Mouse (Mus musculus) kidney, adult 2 months (tissue): ENCODE data around the gene Gng10. TPM values are rescaled to one million over a fixed set of nuclear protein-coding genes. Genes with fewer than 3 reads are reported as not detected.

ENCODE experiments used
- DNase-seq: peaks from one replicate; pipeline ENCODE4 v3.0.0; 2021
- H3K27ac ChIP-seq: fragments of 200-500 bp; 2 replicates; pipeline ENCODE4 v1.5.1; 2012; ENCODE audit warnings: low read depth, low read length, control low read depth, inconsistent platforms; ENCODE audit not compliant: insufficient read depth
- H3K27me3 ChIP-seq: fragments of 200-500 bp; replicated peaks from 2 replicates; pipeline ENCODE4 v1.6.1; 2012; ENCODE audit warnings: mild to moderate bottlenecking, moderate library complexity, low read length, inconsistent platforms; ENCODE audit not compliant: control insufficient read depth, insufficient read depth
- H3K36me3 ChIP-seq: fragments of 200-500 bp; 2 replicates; pipeline ENCODE4 v1.6.1; 2012; ENCODE audit warnings: mild to moderate bottlenecking, moderate library complexity, low read length, inconsistent platforms; ENCODE audit not compliant: control insufficient read depth, insufficient read depth
- H3K4me1 ChIP-seq: fragments of 200-500 bp; 2 replicates; pipeline ENCODE4 v1.6.1; 2011; ENCODE audit warnings: low read length; ENCODE audit not compliant: control insufficient read depth, insufficient read depth
- H3K4me3 ChIP-seq: fragments of 200-500 bp; 2 replicates; pipeline ENCODE4 v1.5.1; 2011; ENCODE audit warnings: mild to moderate bottlenecking, low read depth, low read length, control low read depth; ENCODE audit not compliant: insufficient read depth
- CTCF ChIP-seq: fragments of 200-500 bp; conservative IDR thresholded peaks from 2 replicates; pipeline ENCODE4 v1.5.1; 2011; ENCODE audit warnings: low read depth, mild to moderate bottlenecking, control low read depth, low read length, moderate library complexity, mixed read lengths; ENCODE audit not compliant: insufficient read depth, insufficient read length
- POLR2A ChIP-seq: fragments of 200-500 bp; IDR thresholded peaks from one replicate; pipeline ENCODE4 v1.6.1; 2011; ENCODE audit warnings: low read depth, low read length, control low read depth
- WGBS: fragments of 180-500 bp; shearing (Covaris S2); methylation state at CpG from one replicate; pipeline ENCODE4 v1.1.7; 2018; 5-methylcytosine and 5-hydroxymethylcytosine counted together
- polyA plus RNA-seq: library from polyadenylated mRNA; depleted of rRNA; stranded (reverse); fragments of >200 nt; gene quantifications from 2 replicates; pipeline ENCODE4 v1.2.3, GENCODE M21; 2012; rRNA removed

The Gng10 gene
- polyA plus RNA-seq, 1 experiment = 7.1 TPM

DNA sequence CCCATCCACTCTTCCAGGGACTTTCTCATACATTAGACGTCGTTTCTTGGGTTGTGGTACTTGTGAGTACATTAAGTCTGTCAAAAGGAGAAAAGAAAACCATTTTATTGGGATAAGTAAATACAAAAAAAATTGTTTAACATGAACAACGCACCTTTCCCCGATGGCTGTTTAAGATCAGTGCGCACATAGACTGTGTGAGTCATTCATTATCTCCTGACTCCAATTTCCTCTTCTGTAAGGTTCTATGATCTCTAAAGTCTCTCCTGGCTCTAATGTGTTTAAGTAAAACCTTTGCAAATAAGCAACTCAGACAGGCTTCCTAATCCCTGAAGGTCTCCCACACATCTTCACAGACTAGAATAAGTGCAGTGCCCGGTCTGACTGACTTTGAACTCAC, 9.0 kb downstream of the Gng10 start:
- no peaks in the 10 kb centered on the region for H3K27me3 ChIP-seq
- no peaks in the 10 kb centered on the region for H3K36me3 ChIP-seq
- TF ChIP-seq CTCF (no peak), POLR2A (no peak)
- DNase-seq = no peak
- WGBS = 93% methylated on average over 6 of the region's 6 CpGs
- H3K4me3 ChIP-seq = no peak overlapping the region
- no peak overlapping the region for H3K27ac ChIP-seq
- H3K4me1 ChIP-seq = no peaks in the 10 kb centered on the region

DNA sequence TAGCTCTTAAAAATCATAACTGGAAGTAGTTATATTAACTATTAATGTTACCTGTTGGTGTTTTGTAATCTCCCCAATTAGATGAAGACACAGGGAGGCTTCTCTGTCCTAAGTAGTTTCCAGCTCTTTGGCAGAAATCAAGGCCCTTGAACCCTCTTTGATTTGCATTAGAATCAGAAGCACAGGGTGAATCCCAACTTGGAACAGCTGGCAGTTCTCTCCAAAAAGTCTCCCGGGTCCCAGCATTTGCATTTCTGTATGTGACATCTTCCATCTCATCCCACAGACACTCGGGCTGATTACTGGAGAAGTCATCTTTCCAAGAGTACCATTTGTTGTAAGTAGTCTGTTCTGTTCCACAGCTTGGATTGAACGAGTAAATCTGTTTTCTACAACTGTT, 12.3 kb downstream of the Gng10 start:
- TF ChIP-seq CTCF (no peak), POLR2A (no peak)
- H3K4me1 ChIP-seq = no peaks in the 10 kb centered on the region
- no peak for DNase-seq
- no peaks in the 10 kb centered on the region for H3K27me3 ChIP-seq
- H3K36me3 ChIP-seq = no peaks in the 10 kb centered on the region
- no peak overlapping the region for H3K4me3 ChIP-seq
- WGBS = 42% methylated on average over 3 of the region's 3 CpGs
- H3K27ac ChIP-seq = no peak overlapping the region

DNA sequence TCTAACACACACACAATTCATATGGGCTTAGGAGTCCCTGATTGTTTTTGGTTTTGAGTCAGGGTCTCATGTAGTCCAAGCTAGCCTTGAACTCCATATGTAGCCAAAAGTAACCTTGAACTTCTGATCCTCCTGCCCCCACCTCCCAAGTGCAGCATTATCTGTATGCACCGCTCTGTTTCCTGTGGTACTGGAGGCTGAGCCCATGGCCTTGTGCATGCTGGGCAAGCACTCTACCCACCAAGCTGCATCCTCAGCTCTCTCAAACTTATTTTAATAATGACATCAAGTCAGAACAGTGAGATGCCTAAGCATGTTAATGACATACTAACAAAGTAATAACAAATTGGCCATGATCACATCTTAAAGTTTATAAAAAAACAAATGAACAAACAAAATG, 16.2 kb downstream of the Gng10 start:
- Histone ChIP-seq H3K4me3 (no peak overlapping the region), H3K4me1 (no peaks in the 10 kb centered on the region), H3K27me3 (no peaks in the 10 kb centered on the region), H3K36me3 (no peaks in the 10 kb centered on the region), H3K27ac (no peak overlapping the region)
- TF ChIP-seq POLR2A (no peak), CTCF (no peak)
- WGBS = 98% methylated on average over 1 of the region's 1 CpGs
- DNase-seq = no peak

DNA sequence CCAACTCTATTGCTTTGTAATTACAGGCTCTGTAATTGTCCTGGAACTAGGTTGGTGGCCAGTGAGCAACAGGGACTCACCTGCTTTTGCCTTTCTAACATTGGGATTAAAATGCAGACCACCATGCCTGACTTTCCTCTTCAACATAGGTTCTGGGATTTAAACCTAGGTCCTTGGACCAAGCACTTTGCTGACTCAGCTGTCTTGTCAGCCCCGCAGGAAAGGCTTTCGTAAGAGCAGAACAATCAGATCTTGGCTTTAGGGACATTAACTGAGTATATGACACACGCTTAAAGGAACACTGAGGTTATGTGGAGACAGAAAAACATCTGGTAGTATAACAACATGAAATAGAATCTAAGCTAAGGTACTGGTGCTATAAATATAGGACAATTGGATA, 23.0 kb downstream of the Gng10 start:
- no peaks in the 10 kb centered on the region for H3K36me3 ChIP-seq
- TF ChIP-seq CTCF = no peak
- no peak for TF ChIP-seq POLR2A
- H3K4me3 ChIP-seq = no peak overlapping the region
- DNase-seq = no peak
- no peaks in the 10 kb centered on the region for H3K4me1 ChIP-seq
- H3K27ac ChIP-seq = no peak overlapping the region
- 77% methylated on average over 3 of the region's 3 CpGs for WGBS
- no peaks in the 10 kb centered on the region for H3K27me3 ChIP-seq

DNA sequence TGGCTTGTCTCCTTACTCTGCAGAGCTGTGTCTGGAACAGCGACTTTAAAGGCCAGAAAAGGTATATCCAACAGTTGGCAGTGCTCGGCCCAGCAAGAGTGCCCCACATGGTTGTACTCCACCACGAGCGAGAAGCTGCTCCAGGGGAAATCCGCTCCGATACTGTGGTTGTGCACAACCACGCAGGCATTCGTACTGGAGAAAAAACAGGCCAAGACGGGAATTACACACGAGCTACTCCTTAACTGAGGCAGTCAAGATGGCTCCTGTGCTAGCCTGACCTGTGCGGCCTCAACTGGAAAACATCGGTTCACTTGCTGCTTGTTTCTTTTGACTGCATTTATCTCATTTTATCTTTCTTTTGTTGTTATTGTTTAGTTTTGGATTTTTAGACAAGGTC, 27.6 kb downstream of the Gng10 start:
- WGBS = 72% methylated on average over 12 of the region's 12 CpGs
- Histone ChIP-seq H3K27me3 (no peaks in the 10 kb centered on the region), H3K4me3 (no peak overlapping the region), H3K4me1 (no peaks in the 10 kb centered on the region), H3K36me3 (no peaks in the 10 kb centered on the region), H3K27ac (no peak overlapping the region)
- no peak for TF ChIP-seq POLR2A
- DNase-seq = no peak

DNA sequence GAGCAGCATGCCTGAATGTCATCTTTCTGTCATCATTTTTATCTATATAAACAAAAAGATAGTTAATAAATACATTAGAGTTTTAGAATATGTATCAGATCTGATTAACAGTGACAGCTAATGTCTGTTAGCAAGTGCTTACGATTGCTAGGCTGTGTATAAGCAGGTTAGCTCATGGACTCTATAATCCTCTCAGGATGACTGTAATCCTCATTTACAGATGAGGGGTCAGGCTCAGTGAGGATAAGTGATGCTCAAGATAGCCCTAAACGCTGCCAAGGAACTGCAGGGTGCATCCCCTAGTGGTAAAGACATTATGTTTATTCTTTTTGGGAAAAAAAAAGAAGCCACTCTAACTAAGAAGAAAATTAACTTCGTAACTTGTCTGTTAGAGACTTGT, 34.4 kb downstream of the Gng10 start:
- no peak for TF ChIP-seq CTCF
- TF ChIP-seq POLR2A = no peak
- H3K4me1 ChIP-seq = no peaks in the 10 kb centered on the region
- H3K27me3 ChIP-seq = no peaks in the 10 kb centered on the region
- no peak overlapping the region for H3K4me3 ChIP-seq
- H3K27ac ChIP-seq = no peak overlapping the region
- H3K36me3 ChIP-seq = no peaks in the 10 kb centered on the region
- 64% methylated on average over 3 of the region's 3 CpGs for WGBS
- no peak for DNase-seq

DNA sequence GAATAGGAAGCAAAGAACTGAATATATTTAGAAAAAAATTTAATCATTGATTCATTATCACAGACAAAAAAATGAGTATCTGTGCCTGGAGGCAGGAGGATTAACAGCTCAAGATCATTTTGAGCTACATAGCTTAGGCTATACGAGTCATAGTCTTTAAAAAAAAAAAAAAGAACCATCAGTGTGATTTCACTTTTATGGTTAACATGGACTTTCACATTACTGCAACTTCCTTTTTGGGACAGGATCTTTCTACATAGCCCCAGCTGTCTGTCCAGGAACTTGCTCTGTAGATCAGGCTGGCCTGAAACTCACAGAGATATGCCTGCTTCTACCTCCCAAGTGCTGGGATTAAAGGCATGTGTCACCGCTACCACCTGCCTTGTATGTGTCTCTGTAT, 48.5 kb downstream of the Gng10 start:
- Histone ChIP-seq H3K4me1 (no peaks in the 10 kb centered on the region), H3K27me3 (no peaks in the 10 kb centered on the region), H3K27ac (no peak overlapping the region), H3K4me3 (no peak overlapping the region), H3K36me3 (no peaks in the 10 kb centered on the region)
- 78% methylated on average over 2 of the region's 2 CpGs for WGBS
- TF ChIP-seq CTCF (no peak), POLR2A (no peak)
- no peak for DNase-seq

DNA sequence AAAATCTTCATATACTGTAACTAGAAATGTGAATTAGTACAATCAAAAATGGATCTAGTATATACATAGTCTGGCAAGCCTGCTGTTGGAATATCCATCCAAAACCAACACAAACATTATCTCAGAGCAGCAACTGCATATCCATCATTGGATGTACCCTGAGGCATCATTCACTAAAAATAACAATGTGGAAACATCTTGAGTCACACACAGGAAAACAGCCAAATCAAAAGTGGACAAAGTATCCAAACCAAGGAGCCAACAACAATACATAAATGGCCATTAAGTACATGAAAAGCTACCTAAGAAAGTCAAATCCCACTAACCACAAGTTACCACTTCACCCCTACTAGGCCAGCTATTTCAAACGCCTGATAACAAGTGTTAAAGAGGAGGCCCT, 54.5 kb downstream of the Gng10 start:
- Histone ChIP-seq H3K4me3 (no peak overlapping the region), H3K36me3 (no peaks in the 10 kb centered on the region), H3K27me3 (no peaks in the 10 kb centered on the region; the same call in 1 of the 2 replicates), H3K27ac (no peak overlapping the region), H3K4me1 (no peaks in the 10 kb centered on the region)
- TF ChIP-seq POLR2A = no peak
- no peak for TF ChIP-seq CTCF
- DNase-seq = no peak
- WGBS = 64% methylated on average over 1 of the region's 1 CpGs

Other genes with a start within 250 kb of the Gng10 start
- gene Olfr267, start 247.4 kb upstream of the Gng10 start, polyA plus RNA-seq = not detected in 2 replicates
- 10.4 and 11.4 TPM in 2 replicates for gene Ecpas, start 122.3 kb upstream of the Gng10 start, polyA plus RNA-seq
- 0.11 TPM in 1 of 2 replicates, not detected in the other for gene Zkscan16, start 91.5 kb upstream of the Gng10 start, polyA plus RNA-seq
- gene Ptgr1, start 48.0 kb upstream of the Gng10 start, polyA plus RNA-seq = 2.8 and 3.5 TPM in 2 replicates
- 2.7 and 3.1 TPM in 2 replicates for gene Dnajc25, start 40.0 kb upstream of the Gng10 start, polyA plus RNA-seq
- not detected in 2 replicates for gene Gm20503, start 31.9 kb upstream of the Gng10 start, polyA plus RNA-seq
- not detected in 2 replicates for gene AI481877, start 103.9 kb downstream of the Gng10 start, polyA plus RNA-seq
- 7.4 and 11.6 TPM in 2 replicates for gene Ugcg, start 154.2 kb downstream of the Gng10 start, polyA plus RNA-seq